Mouse (Mus musculus): Measurements from ENCODE around the gene Syce1l.

- TF ChIP-seq EP300 (IDR thresholded peaks at IDR 0.05; ENCODE audit: low read depth) (no peak), CTCF (IDR thresholded peaks at IDR 0.05; ENCODE audit: low read depth) (0 out of 2 replicates have a peak, but pooled peaks have one; percentile 23)
These were observed 6.8 kb upstream of the Syce1l start for GRCm38 (mm10) chr8:113636280-113636628.

All from liver, embryonic 14.5 days (tissue).